Mouse (Mus musculus) adrenal gland, adult 2 months (tissue): ENCODE measurements around the gene Tgm6. TPM values are rescaled to one million over a fixed set of nuclear protein-coding genes. Genes with fewer than 3 reads are reported as not detected.

Source experiments
- DNase-seq: peaks from one replicate; pipeline ENCODE4 v3.0.0; 2021
- polyA plus RNA-seq: library from polyadenylated mRNA; depleted of rRNA; stranded (reverse); fragments of >200 nt; gene quantifications from 2 replicates; pipeline ENCODE4 v1.2.3, GENCODE M21; 2012; rRNA removed
- total RNA-seq, 2 experiments: library from RNA; stranded (reverse); gene quantifications; 2 replicates each; pipeline ENCODE4 v1.2.3; 2021

The Tgm6 gene
- total and polyA plus RNA-seq, 3 experiments, result not detected

GRCm38 (mm10) chr2:130178381-130178705 lies 66.1 kb downstream of the Tgm6 start:
- DNase-seq, result no peak

GRCm38 (mm10) chr2:130178706-130179506 lies 66.7 kb downstream of the Tgm6 start, which contains the start of gene Snrpb:
Gene Snrpb, minus strand, starts transcription at chr2:130179403.
- peak; percentile 93 for DNase-seq

- DNase-seq, result no peak
These were observed 67.3 kb downstream of the Tgm6 start for GRCm38 (mm10) chr2:130179507-130180019.

GRCm38 (mm10) chr2:130188391-130188790 lies 76.2 kb downstream of the Tgm6 start:
- DNase-seq, result no peak

GRCm38 (mm10) chr2:130194894-130195293 lies 82.7 kb downstream of the Tgm6 start, which contains the start of gene Tmc2:
Gene Tmc2, plus strand, starts transcription at chr2:130195194.
- DNase-seq, result no peak

GRCm38 (mm10) chr2:130200961-130201360 lies 88.7 kb downstream of the Tgm6 start:
- DNase-seq, result no peak

Other genes with a start within 250 kb of the Tgm6 start
- 1 to 10 TPM in 1 of 2 experiments, under 1 TPM in 1; 0.48 to 3.3 TPM for gene Tgm3, start 100.1 kb upstream of the Tgm6 start, total RNA-seq
- 0.65 and 1.2 TPM in 2 replicates for gene Tgm3, start 100.1 kb upstream of the Tgm6 start, polyA plus RNA-seq
- gene Snrpb, start 67.0 kb downstream of the Tgm6 start, total RNA-seq, result 100 to 1,000 TPM; 112 to 187 TPM
- 350 and 452 TPM in 2 replicates for gene Snrpb, start 67.0 kb downstream of the Tgm6 start, polyA plus RNA-seq
- gene Tmc2, start 82.8 kb downstream of the Tgm6 start, total RNA-seq, result not detected
- gene Tmc2, start 82.8 kb downstream of the Tgm6 start, polyA plus RNA-seq, result not detected in 2 replicates
- gene Nop56, start 162.0 kb downstream of the Tgm6 start, total RNA-seq, result 100 to 1,000 TPM in 1 of 2 experiments, 10 to 100 TPM in 1; 83.3 to 111 TPM
- gene Nop56, start 162.0 kb downstream of the Tgm6 start, polyA plus RNA-seq, result 38.7 and 57.7 TPM in 2 replicates
- gene Idh3b, start 172.1 kb downstream of the Tgm6 start, total RNA-seq, result 100 to 1,000 TPM; 522 to 542 TPM
- gene Idh3b, start 172.1 kb downstream of the Tgm6 start, polyA plus RNA-seq, result 195 and 222 TPM in 2 replicates
- gene Ebf4, start 182.8 kb downstream of the Tgm6 start, total RNA-seq, result 1 to 10 TPM; 3.3 to 3.9 TPM
- gene Ebf4, start 182.8 kb downstream of the Tgm6 start, polyA plus RNA-seq, result 12.1 and 15.3 TPM in 2 replicates